Mouse (Mus musculus) layer of hippocampus, postnatal 36 days (tissue): ENCODE results near the gene Dohh. TPM values are rescaled to one million over a fixed set of nuclear protein-coding genes. Genes with fewer than 3 reads are reported as not detected.

Experiments
- DNase-seq, 2 experiments: peaks; one replicate each; pipeline ENCODE4 v3.0.0; 2022
- total RNA-seq, 2 experiments: library from RNA; stranded (reverse); gene quantifications; 2 replicates each; pipeline ENCODE4 v1.2.3; 2021

Gene Dohh
- total RNA-seq, 2 experiments from 2014 or later: 72.5 to 76.9 TPM

GRCm38 (mm10) chr10:81356991-81357844 is 27.0 kb upstream of the Dohh start, which contains the start of gene Mfsd12:
TSS of gene Mfsd12 (plus strand) at chr10:81357491.
- peak; percentile 88 to 90 for DNase-seq

DNA sequence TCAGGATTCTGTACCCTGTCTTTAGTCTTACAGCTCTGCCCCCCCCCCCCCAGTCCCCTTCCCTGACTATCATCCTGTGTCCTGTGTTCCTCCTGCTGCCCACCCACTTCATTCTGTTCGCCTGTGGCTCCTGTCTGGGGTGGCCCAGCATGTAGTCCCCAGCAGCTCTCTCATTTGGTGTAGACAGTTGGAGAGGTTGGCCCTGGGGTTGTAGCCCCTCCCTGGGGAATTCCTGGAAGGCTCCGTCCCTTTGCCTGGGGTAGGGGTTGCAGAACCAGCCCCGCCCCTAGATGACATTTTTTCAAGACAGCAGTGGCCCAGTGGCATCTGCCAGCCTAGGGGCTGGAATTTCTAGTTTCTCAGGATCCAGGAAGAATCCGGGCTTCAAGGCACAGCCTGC is 26.0 kb upstream of the Dohh start:
- DNase-seq: no peak

DNA sequence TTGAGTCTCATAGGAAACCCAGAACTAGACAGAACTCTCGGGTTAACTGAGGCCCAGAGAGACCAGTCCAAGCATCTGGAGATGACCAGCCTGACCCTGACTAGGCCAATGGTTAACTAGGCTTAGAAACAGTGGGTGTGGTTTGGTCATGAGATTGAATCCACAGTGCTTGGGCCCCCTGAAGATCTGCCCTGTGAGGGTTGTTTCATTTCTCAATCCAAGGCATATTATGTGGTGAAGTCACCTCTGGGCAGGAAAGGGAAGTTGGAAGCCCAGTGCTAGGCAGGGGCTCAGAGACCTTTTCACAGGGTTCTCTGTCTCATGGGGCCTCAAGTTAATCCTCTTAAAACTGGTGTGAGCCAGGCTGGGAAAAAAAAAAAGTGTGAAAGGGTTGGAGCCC is 25.4 kb upstream of the Dohh start:
- DNase-seq: no peak

GRCm38 (mm10) chr10:81360721-81361120 is 23.5 kb upstream of the Dohh start:
- no peak for DNase-seq

DNA sequence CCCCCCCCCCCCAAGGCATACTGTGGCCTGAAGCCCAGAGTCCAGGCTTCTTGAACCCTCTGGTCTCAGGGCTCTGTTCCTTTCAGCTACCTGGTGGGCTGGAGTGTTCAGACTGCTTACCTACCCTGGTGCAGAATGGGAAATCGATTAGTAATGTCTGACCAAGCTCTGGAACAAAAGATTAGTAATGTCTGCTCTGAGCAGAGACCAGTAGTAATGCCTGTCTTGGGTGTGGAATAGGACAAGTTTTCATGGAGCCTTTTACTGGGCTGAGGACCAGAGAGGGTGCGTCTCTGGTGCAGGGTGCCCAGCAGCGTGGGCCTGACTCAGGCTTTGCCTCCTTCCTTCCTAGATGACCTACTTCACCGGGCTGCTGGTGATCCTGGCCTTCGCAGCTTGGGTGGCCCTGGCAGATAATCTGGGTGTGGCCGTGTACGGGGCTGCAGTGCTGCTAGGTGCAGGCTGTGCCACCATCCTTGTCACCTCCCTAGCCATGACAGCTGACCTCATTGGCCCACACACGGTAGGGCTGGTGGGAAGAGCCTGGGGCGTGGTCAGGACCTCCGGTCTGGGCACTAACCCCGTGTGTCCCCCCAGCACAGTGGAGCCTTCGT is 21.8 kb upstream of the Dohh start:
- no peak for DNase-seq

- DNase-seq: no peak
These were observed 20.5 kb upstream of the Dohh start for GRCm38 (mm10) chr10:81363436-81364346.

DNA sequence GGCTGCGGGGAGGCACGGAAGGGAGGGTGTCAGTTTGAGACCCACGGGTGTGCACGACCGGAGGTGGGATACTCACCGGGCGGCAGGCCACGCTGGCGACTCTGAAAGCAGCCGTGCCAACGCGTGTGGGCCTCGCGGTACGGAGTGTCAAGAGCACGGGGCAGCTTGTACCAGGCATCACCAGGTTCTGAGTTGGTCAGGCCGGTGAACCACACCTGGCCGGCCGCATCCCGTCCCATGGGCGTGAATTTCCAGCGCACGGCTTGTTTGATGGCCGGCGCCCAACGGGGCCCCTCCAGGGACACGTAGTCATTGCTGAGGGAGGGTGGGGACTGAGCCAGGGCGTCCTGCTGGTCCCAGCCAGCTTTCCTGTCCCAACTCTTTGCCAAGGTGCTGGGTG is 19.6 kb upstream of the Dohh start:
- DNase-seq: no peak

DNA sequence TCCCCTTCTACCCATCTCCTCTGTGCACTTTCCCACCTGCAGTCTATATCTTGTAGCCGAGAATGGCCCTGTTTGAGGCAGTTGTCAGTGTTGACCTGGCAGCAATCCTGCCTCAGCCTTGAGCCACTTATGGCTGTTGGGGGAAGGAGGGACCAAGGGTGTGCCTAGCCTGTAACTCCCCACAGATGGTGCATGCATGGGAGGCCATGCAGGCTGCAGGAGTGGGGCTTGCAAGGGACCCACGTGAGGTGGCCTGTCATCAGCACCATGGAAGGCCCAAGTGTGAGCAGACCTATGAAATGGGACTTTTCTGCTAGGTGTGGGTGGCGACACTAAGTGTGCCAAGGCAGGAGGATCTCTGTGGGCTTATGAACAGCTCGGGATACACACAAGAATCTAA is 19.2 kb upstream of the Dohh start:
- DNase-seq: no peak

- no peak for DNase-seq
These were observed 18.4 kb upstream of the Dohh start, which contains the start of gene 4930404N11Rik for GRCm38 (mm10) chr10:81365672-81366476. TSS of gene 4930404N11Rik (minus strand) at chr10:81365816.

DNA sequence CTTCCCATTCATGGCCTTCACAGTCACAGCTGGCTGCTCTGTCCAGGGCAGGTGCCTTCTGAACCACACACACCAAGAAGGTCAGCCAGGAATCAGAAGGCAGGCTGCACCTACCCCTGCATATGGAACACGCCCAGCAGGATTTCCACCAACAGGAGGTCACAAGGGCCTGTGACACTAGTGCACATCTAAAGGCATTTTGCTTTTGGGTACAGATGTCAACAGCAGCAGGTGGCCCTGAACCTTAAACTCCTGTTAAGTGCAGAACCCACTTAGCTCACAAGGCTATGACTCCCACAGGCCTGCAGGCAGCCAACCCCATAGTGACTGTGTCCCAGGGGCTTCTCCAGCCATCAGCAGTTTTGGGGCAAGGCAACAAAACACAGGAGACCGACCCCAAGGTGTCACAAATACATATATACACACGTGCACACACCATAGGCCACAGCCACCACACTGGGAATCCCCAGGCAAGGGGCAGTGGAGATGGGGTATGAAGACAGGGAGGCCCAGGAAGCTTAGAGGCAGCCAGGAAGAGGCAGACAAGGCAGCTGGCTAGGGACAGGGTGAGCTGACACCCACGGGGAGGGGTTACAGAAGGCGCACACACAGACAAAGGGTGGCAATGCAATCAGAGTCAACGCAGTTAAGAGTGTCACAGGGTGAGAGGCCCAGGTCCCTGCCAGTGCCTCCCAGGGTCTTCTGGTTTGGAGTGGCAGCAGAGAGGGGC is 17.6 kb upstream of the Dohh start:
- no peak for DNase-seq

GRCm38 (mm10) chr10:81367207-81367495 is 17.1 kb upstream of the Dohh start:
- no peak for DNase-seq

DNA sequence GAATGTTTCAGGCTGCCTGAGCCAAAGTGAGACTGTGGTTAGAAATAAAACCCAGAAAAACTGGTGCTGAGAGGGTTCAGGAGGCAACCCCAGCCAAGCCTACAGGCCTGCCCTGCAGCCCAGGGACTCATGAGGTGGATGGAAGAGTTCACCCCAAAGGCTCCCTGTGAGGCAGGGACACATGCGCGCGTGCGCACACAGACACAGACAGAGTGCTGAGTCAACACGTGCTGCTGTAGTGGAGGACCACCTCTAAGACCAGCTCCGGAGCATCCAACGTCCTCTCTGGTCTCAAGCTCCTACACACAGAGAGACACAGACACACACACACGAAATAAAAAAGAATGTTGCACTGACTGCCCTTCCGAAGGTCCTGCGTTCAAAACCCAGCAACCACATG is 8.9 kb upstream of the Dohh start:
- DNase-seq: no peak

DNA sequence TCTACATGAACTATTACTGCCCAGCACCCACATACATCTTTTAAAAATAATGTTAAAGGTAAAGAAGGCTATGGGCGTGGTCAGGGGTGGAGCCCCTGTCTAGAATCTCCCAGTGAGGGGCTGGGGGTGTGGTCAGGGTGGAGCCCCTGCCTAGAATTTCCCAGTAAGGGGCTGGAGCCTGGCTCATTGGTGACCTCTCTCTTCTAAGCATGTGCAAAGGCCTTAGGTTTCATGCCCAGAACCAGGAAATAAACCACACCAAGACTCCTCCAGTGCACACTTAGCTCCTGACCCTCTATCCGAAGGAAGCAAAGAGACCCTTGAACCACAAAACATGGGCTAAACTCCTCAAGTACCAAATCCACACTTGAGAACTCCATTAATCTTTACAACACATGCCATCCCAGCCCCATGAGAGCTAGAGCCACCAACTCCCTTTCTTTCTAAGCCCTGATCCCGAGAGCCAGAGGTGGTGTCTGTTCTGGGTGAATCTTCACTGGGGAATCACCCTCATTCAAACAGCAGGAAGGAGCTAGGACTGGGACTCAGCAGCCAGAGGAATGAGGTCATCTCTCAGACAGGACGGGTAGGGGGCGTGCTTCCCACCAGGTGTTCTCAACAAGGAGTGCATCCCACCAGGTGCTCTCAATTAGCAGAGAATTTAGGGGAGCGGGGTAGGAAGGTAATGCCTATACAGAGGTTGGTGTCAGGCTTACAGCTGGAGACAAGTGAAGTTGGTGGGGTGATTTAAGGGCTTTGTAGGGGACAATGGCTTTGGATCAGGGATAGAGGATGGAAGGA is 7.5 kb upstream of the Dohh start:
- DNase-seq: no peak

GRCm38 (mm10) chr10:81377362-81377664 is 6.9 kb upstream of the Dohh start:
- DNase-seq: no peak

- DNase-seq: no peak
These were observed 6.3 kb upstream of the Dohh start, which contains the start of gene Fzr1 for GRCm38 (mm10) chr10:81377793-81378552. TSS of gene Fzr1 (minus strand) at chr10:81378516.

DNA sequence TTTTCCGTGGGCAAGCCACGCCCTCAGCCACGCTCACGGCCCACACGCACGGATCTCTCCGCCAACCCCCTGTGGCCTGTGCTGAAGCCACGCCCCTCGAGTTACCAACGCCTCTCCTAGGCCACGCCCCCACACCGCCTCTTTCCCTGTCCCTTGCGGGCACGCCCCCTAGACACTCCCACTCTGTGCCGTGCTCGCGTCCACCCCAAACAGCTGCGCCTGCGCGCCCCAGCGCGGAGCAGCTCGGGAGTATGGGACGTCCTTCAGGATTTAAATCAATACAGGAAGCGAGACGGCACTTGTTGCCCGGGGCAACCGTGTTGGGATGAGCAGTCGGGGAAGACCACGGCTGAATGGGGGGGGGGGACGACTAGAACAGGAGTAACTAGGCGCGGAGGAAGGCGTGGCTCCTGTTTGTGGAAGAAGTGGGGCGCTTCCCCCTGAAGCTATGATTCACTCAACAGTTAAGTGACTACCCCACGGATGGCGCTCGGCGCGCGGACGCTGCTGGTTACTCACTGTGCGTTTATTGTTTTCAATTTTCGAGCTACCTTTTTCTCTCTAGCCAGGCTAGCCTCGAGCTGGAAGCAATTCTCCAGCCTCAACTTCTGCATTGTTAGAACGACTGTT is 5.6 kb upstream of the Dohh start:
- peak; percentile 100 for DNase-seq

- DNase-seq: no peak
These were observed 5.1 kb upstream of the Dohh start for GRCm38 (mm10) chr10:81379183-81379553.

DNA sequence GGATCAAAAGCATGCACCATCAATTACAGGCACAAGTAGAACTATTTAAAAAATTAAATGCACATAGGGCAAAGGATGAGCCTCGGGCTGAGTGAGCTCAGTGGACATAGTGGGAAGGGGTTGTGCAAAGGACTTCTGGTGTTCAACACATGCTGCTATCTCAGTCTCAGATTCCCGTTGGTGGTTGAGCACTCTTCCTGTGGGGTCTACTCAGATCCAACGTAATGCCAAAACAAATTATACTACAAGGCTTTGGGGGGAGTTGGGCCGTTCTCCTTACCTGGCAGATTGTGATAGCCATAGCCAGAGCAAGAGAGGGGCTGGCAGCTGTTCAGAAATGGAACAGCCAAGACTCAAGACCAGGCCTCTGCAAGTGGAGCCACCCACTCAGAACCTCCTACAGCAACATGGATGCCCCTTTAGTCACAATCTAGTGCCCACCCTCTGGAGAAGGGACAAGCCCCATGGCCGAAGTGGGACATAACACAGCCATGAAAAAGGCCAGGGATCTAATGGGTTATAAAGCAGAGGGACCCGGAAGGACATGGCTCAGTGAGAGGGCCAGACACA is 4.3 kb upstream of the Dohh start:
- DNase-seq: no peak

DNA sequence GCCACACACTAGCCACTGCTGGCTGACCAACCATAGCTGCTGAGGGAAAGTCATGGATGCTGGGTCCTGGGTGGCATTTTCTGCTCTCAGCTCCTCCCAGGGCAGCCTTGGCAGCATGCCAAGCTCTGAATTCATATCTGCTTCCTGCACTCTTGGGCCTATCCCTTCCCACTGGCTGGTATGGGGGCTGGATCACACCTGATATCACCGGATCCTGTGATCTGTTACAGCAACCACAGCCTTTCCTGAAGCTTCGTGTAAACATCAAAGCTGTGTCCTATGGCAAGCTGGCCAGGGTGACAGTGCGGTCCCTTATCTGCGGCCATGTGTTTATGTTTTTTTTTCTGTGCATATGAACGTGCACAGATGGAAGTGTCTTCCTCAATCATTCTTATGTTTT is 2.2 kb upstream of the Dohh start:
- no peak for DNase-seq
